Mouse (Mus musculus) ES-Bruce4 (cell line): ENCODE data around the gene Rem1.

Source experiments
- CTCF ChIP-seq: IDR thresholded peaks from one replicate; pipeline ENCODE4 v1.8.1; 2011; ENCODE audit warnings: low read depth, low read length
- POLR2A ChIP-seq: IDR thresholded peaks from one replicate; pipeline ENCODE4 v1.8.1; 2011; ENCODE audit warnings: low read length; ENCODE audit not compliant: insufficient read depth

DNA sequence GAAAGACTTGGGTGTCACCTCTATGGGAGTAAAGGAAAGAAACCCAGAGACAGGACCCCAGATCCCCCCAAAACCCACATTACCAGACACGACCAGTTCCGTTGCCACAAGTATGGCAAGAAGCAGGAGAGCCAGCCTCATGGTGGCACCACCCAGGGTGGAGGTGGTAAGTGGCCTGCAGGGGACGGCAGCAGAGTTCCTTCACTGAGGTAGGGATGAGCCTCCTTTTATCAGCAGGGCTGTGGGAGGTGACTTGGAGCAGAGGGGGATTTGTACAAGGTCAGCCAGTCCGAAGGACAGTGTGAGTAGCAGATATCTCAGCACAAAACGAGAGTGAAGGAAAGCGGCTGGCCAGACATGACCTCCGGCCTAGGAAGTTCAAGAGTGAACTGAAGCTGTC, 46.6 kb upstream of the Rem1 start, which contains the start of gene Defb19:
- TF ChIP-seq POLR2A = no peak
- TF ChIP-seq CTCF = no peak
